Mouse (Mus musculus): Measurements from ENCODE around the gene Olfr1284. TPM values are rescaled to one million over a fixed set of nuclear protein-coding genes. Genes with fewer than 3 reads are reported as not detected.
"Not testable (repeated sequence)": the region's sequence is repeated elsewhere in the genome, so short reads cannot be mapped to it uniquely, and the experiment has no call there.

Olfr1284 gene
- not detected in 2 replicates for polyA plus RNA-seq (2015; fragmentation: Nextera tagmentation; extraction: Ambion mirVana)

GRCm38 (mm10) chr2:111375222-111375621 is at the start of gene Olfr1284:
Gene Olfr1284 (plus strand): TSS chr2:111375522.
- H3K9ac ChIP-seq: no peak within 1 kb of the TSS
- no peaks in the 10 kb centered on the region for H3K36me3 ChIP-seq
- no peaks in the 10 kb centered on the region for H3K4me1 ChIP-seq (replicated peaks)
- no peaks in the 10 kb centered on the region for H3K9me3 ChIP-seq (replicated peaks)
- no peak within 1 kb of the TSS for H3K4me2 ChIP-seq
- H3K4me3 ChIP-seq: no peak within 1 kb of the TSS
- no peak for ATAC-seq (replicated peaks; ENCODE audit: insufficient number of reproducible peaks, insufficient read depth, low FRiP score, low read depth)
- WGBS: 73% methylated on average over 1 of the region's 1 CpGs
- H3K27ac ChIP-seq: no peak within 1 kb of the TSS
- H3K27me3 ChIP-seq: no peaks in the 10 kb centered on the region

GRCm38 (mm10) chr2:111326220-111326619 is 49.1 kb upstream of the Olfr1284 start, which contains the start of gene Olfr1281:
Gene Olfr1281 (plus strand): TSS chr2:111326520.
- Histone ChIP-seq H3K27ac (no peak within 1 kb of the TSS), H3K4me1 (replicated peaks) (no peaks in the 10 kb centered on the region), H3K4me3 (no peak within 1 kb of the TSS), H3K27me3 (no peaks in the 10 kb centered on the region), H3K9ac (no peak within 1 kb of the TSS), H3K36me3 (no peaks in the 10 kb centered on the region), H3K4me2 (no peak within 1 kb of the TSS), H3K9me3 (replicated peaks) (no peaks in the 10 kb centered on the region)
- 60% methylated on average over 2 of the region's 2 CpGs for WGBS
- ATAC-seq (replicated peaks; ENCODE audit: insufficient number of reproducible peaks, insufficient read depth, low FRiP score, low read depth): no peak

- 77% methylated on average over 5 of the region's 5 CpGs for WGBS
- H3K27me3 ChIP-seq; H3K36me3 ChIP-seq; ATAC-seq (replicated peaks; ENCODE audit: insufficient number of reproducible peaks, insufficient read depth, low FRiP score, low read depth); H3K9ac ChIP-seq; H3K9me3 ChIP-seq (replicated peaks); H3K4me1 ChIP-seq (replicated peaks); H3K4me2 ChIP-seq; H3K27ac ChIP-seq; H3K4me3 ChIP-seq: not testable (repeated sequence)
Observed at GRCm38 (mm10) chr2:111333721-111334120, 41.6 kb upstream of the Olfr1284 start.

- no peaks in the 10 kb centered on the region for H3K9me3 ChIP-seq (replicated peaks)
- H3K27me3 ChIP-seq: no peaks in the 10 kb centered on the region
- no peak within 1 kb of the TSS for H3K9ac ChIP-seq
- H3K4me2 ChIP-seq: no peak within 1 kb of the TSS
- no peaks in the 10 kb centered on the region for H3K4me1 ChIP-seq (replicated peaks)
- no peaks in the 10 kb centered on the region for H3K36me3 ChIP-seq
- 52% methylated on average over 2 of the region's 2 CpGs for WGBS
- H3K4me3 ChIP-seq: no peak within 1 kb of the TSS
- no peak for ATAC-seq (replicated peaks; ENCODE audit: insufficient number of reproducible peaks, insufficient read depth, low FRiP score, low read depth)
- no peak within 1 kb of the TSS for H3K27ac ChIP-seq
Observed at GRCm38 (mm10) chr2:111335976-111336375, 39.3 kb upstream of the Olfr1284 start, which contains the start of gene Olfr1282. Gene Olfr1282 (minus strand): TSS chr2:111336076.

GRCm38 (mm10) chr2:111366490-111366889 is 8.8 kb upstream of the Olfr1284 start, which contains the start of gene Olfr1283:
Gene Olfr1283 (plus strand): TSS chr2:111366790.
- H3K36me3 ChIP-seq: no peaks in the 10 kb centered on the region
- no peaks in the 10 kb centered on the region for H3K4me1 ChIP-seq (replicated peaks)
- 59% methylated on average over 2 of the region's 2 CpGs for WGBS
- H3K4me3 ChIP-seq: no peak within 1 kb of the TSS
- no peak within 1 kb of the TSS for H3K4me2 ChIP-seq
- no peaks in the 10 kb centered on the region for H3K27me3 ChIP-seq
- no peak within 1 kb of the TSS for H3K27ac ChIP-seq
- no peak for ATAC-seq (replicated peaks; ENCODE audit: insufficient number of reproducible peaks, insufficient read depth, low FRiP score, low read depth)
- no peaks in the 10 kb centered on the region for H3K9me3 ChIP-seq (replicated peaks)
- no peak within 1 kb of the TSS for H3K9ac ChIP-seq

- H3K9me3 ChIP-seq (replicated peaks): no peaks in the 10 kb centered on the region
- ATAC-seq (replicated peaks; ENCODE audit: insufficient number of reproducible peaks, insufficient read depth, low FRiP score, low read depth): no peak
- no peak within 1 kb of the TSS for H3K4me3 ChIP-seq
- WGBS: 64% methylated on average over 1 of the region's 1 CpGs
- no peaks in the 10 kb centered on the region for H3K4me1 ChIP-seq (replicated peaks)
- H3K4me2 ChIP-seq: no peak within 1 kb of the TSS
- H3K36me3 ChIP-seq: no peaks in the 10 kb centered on the region
- H3K9ac ChIP-seq: no peak within 1 kb of the TSS
- H3K27me3 ChIP-seq: no peaks in the 10 kb centered on the region
- H3K27ac ChIP-seq: no peak within 1 kb of the TSS
Observed at GRCm38 (mm10) chr2:111422931-111423330, 47.6 kb downstream of the Olfr1284 start, which contains the start of gene Olfr1286. Gene Olfr1286 (minus strand): TSS chr2:111423115.

Other genes with a start within 250 kb of the Olfr1284 start
- gene Gm15130, start 222.6 kb upstream of the Olfr1284 start, polyA plus RNA-seq (2015; fragmentation: Nextera tagmentation; extraction: Ambion mirVana): not detected in 2 replicates
- not detected in 2 replicates for gene 4930430A15Rik, start 145.9 kb upstream of the Olfr1284 start, polyA plus RNA-seq (2015; fragmentation: Nextera tagmentation; extraction: Ambion mirVana)
- gene Olfr1275, start 140.2 kb upstream of the Olfr1284 start, polyA plus RNA-seq (2015; fragmentation: Nextera tagmentation; extraction: Ambion mirVana): not detected in 2 replicates
- gene Olfr1276, start 121.0 kb upstream of the Olfr1284 start, polyA plus RNA-seq (2015; fragmentation: Nextera tagmentation; extraction: Ambion mirVana): not detected in 2 replicates
- gene Olfr1277, start 101.4 kb upstream of the Olfr1284 start, polyA plus RNA-seq (2015; fragmentation: Nextera tagmentation; extraction: Ambion mirVana): not detected in 2 replicates
- gene Olfr1278, start 85.4 kb upstream of the Olfr1284 start, polyA plus RNA-seq (2015; fragmentation: Nextera tagmentation; extraction: Ambion mirVana): not detected in 2 replicates
- not detected in 2 replicates for gene Olfr1279, start 74.9 kb upstream of the Olfr1284 start, polyA plus RNA-seq (2015; fragmentation: Nextera tagmentation; extraction: Ambion mirVana)
- not detected in 2 replicates for gene Olfr1280, start 61.5 kb upstream of the Olfr1284 start, polyA plus RNA-seq (2015; fragmentation: Nextera tagmentation; extraction: Ambion mirVana)
- not detected in 2 replicates for gene Olfr1281, start 49.0 kb upstream of the Olfr1284 start, polyA plus RNA-seq (2015; fragmentation: Nextera tagmentation; extraction: Ambion mirVana)
- not detected in 2 replicates for gene Olfr1282, start 39.4 kb upstream of the Olfr1284 start, polyA plus RNA-seq (2015; fragmentation: Nextera tagmentation; extraction: Ambion mirVana)
- not detected in 2 replicates for gene Olfr1283, start 8.7 kb upstream of the Olfr1284 start, polyA plus RNA-seq (2015; fragmentation: Nextera tagmentation; extraction: Ambion mirVana)
- gene Olfr1286, start 47.6 kb downstream of the Olfr1284 start, polyA plus RNA-seq (2015; fragmentation: Nextera tagmentation; extraction: Ambion mirVana): not detected in 2 replicates
- gene Olfr1287, start 73.6 kb downstream of the Olfr1284 start, polyA plus RNA-seq (2015; fragmentation: Nextera tagmentation; extraction: Ambion mirVana): not detected in 2 replicates
- gene Olfr1288, start 98.6 kb downstream of the Olfr1284 start, polyA plus RNA-seq (2015; fragmentation: Nextera tagmentation; extraction: Ambion mirVana): not detected in 2 replicates
- not detected in 2 replicates for gene Olfr1289, start 105.3 kb downstream of the Olfr1284 start, polyA plus RNA-seq (2015; fragmentation: Nextera tagmentation; extraction: Ambion mirVana)
- not detected in 2 replicates for gene Olfr1290, start 118.3 kb downstream of the Olfr1284 start, polyA plus RNA-seq (2015; fragmentation: Nextera tagmentation; extraction: Ambion mirVana)
- not detected in 2 replicates for gene Olfr1291-ps1, start 121.7 kb downstream of the Olfr1284 start, polyA plus RNA-seq (2015; fragmentation: Nextera tagmentation; extraction: Ambion mirVana)
- not detected in 2 replicates for gene Olfr1293-ps, start 149.7 kb downstream of the Olfr1284 start, polyA plus RNA-seq (2015; fragmentation: Nextera tagmentation; extraction: Ambion mirVana)
- gene Olfr1294, start 164.8 kb downstream of the Olfr1284 start, polyA plus RNA-seq (2015; fragmentation: Nextera tagmentation; extraction: Ambion mirVana): not detected in 2 replicates
- not detected in 2 replicates for gene Olfr1295, start 194.2 kb downstream of the Olfr1284 start, polyA plus RNA-seq (2015; fragmentation: Nextera tagmentation; extraction: Ambion mirVana)

Data from heart, embryonic 15.5 days (tissue).